Comparison of ENCODE assay signal across 8 mouse cellular contexts in genomic region chr13:36736619-36736996, GRCm38 (mm10). TPM values are rescaled to one million over a fixed set of nuclear protein-coding genes. Genes with fewer than 3 reads are reported as not detected.
DNase-seq lines count a peak whose midpoint lies in the region; ATAC-seq lines count a peak whose summit lies in the region.

No protein-coding gene starts in this region.

- DNase-seq in frontal cortex, postnatal 36 days (ENCODE audit: low spot score in 2 of 2): no peak
- DNase-seq in thymus, postnatal 4 days: peak; percentile 24
- no peak for DNase-seq in thymus, postnatal 25 days
- DNase-seq in adrenal gland, adult 8-10 months: no peak
- no peak for DNase-seq in layer of hippocampus, adult 8-10 months (ENCODE audit: low spot score in 2 of 2)

- H3K9me3 ChIP-seq in limb, embryonic 15.5 days: no peaks in the 10 kb centered on the region

- H3K27me3 ChIP-seq in limb, embryonic 15.5 days: peaks cover 31% of the 10 kb centered on the region

- peak overlapping the region; percentile 88 for H3K27ac ChIP-seq in limb, embryonic 15.5 days

- 5% methylated on average over 9 of the region's 9 CpGs for WGBS in limb, embryonic 15.5 days

- no peaks in the 10 kb centered on the region for H3K36me3 ChIP-seq in limb, embryonic 15.5 days

- peak overlapping the region; percentile 87 for H3K4me2 ChIP-seq in limb, embryonic 15.5 days

- no peak overlapping the region for H3K9ac ChIP-seq in limb, embryonic 15.5 days

- peak overlapping the region; percentile 47 for H3K4me3 ChIP-seq in limb, embryonic 15.5 days

- peak; percentile 22 for ATAC-seq in frontal cortex, adult (ENCODE audit: low TSS enrichment)
- no peak for ATAC-seq in limb, embryonic 15.5 days (ENCODE audit: insufficient number of reproducible peaks, low FRiP score, low TSS enrichment, low read depth)
- ATAC-seq in erythroblast, adult 5-6 weeks (replicated peaks; ENCODE audit: low FRiP score, poor library complexity, severe bottlenecking): no peak

- H3K4me1 ChIP-seq in limb, embryonic 15.5 days: peaks cover 29% of the 10 kb centered on the region

RNA-seq across cellular contexts. Expression of gene Nrn1, which starts 1.7 kb away (rescaled TPM):
- 24.0 and 24.9 TPM in 2 replicates for polyA plus RNA-seq in limb, embryonic 15.5 days (2015; fragmentation: Nextera tagmentation; extraction: Ambion mirVana)
- 1 to 10 TPM; 2.8 to 6.1 (median 3.7) TPM for total RNA-seq in adrenal gland, adult 8-10 months (2022)
- not detected in 2 replicates for total RNA-seq in erythroblast, adult 5-6 weeks (2015; ENCODE audit: low replicate concordance)
- total RNA-seq in erythroblast, adult 5-6 weeks (2017; ENCODE audit: low replicate concordance): not detected in 2 replicates
- 100 to 1,000 TPM; 226 to 246 (median 235) TPM for total RNA-seq in layer of hippocampus, adult 8-10 months (2022)

Comparison
In these comparisons a context has a peak if more than half of its experiments do, and no peak if none do; other contexts are left out.
1. RNA of gene Nrn1, which starts 1.7 kb away (total RNA-seq): 226 to 246 TPM in layer of hippocampus, adult 8-10 months; 2.8 to 6.1 TPM in adrenal gland, adult 8-10 months and not detected in erythroblast, adult 5-6 weeks; every median in the first group is over 10 times any median in the second.